Comparison of ENCODE assay signal across 8 mouse cellular contexts in the genomic region with DNA sequence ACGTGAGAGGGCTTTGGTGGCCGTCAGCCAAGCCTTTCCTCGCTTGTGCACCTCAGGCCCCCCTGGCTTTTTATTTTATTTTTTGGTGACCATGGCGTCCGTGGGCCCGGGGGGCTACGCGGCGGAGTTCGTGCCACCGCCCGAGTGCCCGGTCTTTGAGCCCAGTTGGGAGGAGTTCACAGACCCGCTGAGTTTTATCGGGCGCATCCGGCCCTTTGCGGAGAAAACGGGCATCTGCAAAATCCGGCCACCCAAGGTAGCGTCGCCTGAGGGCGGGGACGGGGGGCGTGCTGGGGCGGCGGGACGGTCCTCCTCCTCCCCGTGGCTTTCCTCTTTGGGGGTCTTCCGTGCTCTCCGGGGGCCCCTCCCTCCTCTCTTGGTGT. TPM values are rescaled to one million over a fixed set of nuclear protein-coding genes. Genes with fewer than 3 reads are reported as not detected.
DNase-seq lines count a peak whose midpoint lies in the region; ATAC-seq and TF ChIP-seq lines count a peak whose summit lies in the region.

No protein-coding gene starts in this region.

- peaks cover 35% of the 10 kb centered on the region for H3K4me1 ChIP-seq in E14TG2a.4 (replicated peaks; ENCODE audit: low read depth, low read length)
- H3K4me1 ChIP-seq in forebrain, embryonic 15.5 days, result peaks cover 19% of the 10 kb centered on the region
- H3K4me1 ChIP-seq in liver, embryonic 16.5 days (ENCODE audit: control insufficient read depth, low read depth, low read length), result peaks cover 15% of the 10 kb centered on the region
- H3K4me1 ChIP-seq in stomach, embryonic 16.5 days (ENCODE audit: control insufficient read depth, insufficient read depth, low read length), result peaks cover 9% of the 10 kb centered on the region; the same call in 1 of the 2 replicates

- no peak for DNase-seq in gastrocnemius, adult 2 months
- DNase-seq in gastrocnemius, postnatal 10 days, result no peak
- no peak for DNase-seq in cerebellum, postnatal 36 days
- no peak for DNase-seq in retina, embryonic 14.5 days (ENCODE audit: low spot score)

- peak overlapping the region; percentile 86 for H3K4me3 ChIP-seq in gastrocnemius, adult 2 months
- H3K4me3 ChIP-seq in E14TG2a.4 (replicated peaks; ENCODE audit: low read length), result peak overlapping the region; percentile 100
- peak overlapping the region; percentile 100 for H3K4me3 ChIP-seq in forebrain, embryonic 15.5 days
- peak overlapping the region; percentile 99 for H3K4me3 ChIP-seq in liver, embryonic 16.5 days (ENCODE audit: low read depth, low read length)
- H3K4me3 ChIP-seq in stomach, embryonic 16.5 days (replicated peaks; ENCODE audit: low read length), result peak overlapping the region; percentile 59

- H3K4me2 ChIP-seq in forebrain, embryonic 15.5 days (replicated peaks), result peak overlapping the region; percentile 95
- peak overlapping the region; percentile 80 for H3K4me2 ChIP-seq in liver, embryonic 16.5 days (ENCODE audit: low read depth, low read length)
- peak overlapping the region; percentile 95 for H3K4me2 ChIP-seq in stomach, embryonic 16.5 days (ENCODE audit: low read depth, low read length)

- ATAC-seq in forebrain, embryonic 15.5 days (replicated peaks), result peak; percentile 3; the same call in 1 of the 2 replicates
- peak; percentile 38 for ATAC-seq in liver, embryonic 16.5 days (ENCODE audit: low read depth)
- 0 out of 2 replicates have a peak, but pooled peaks have one; percentile 6 for ATAC-seq in stomach, embryonic 16.5 days (ENCODE audit: insufficient read depth, low FRiP score)

- WGBS in forebrain, embryonic 15.5 days, result under 1% methylated on average over 30 of the region's 31 CpGs
- under 1% methylated on average over 31 of the region's 31 CpGs for WGBS in liver, embryonic 16.5 days (ENCODE audit: insufficient replicate concordance)
- under 1% methylated on average over 31 of the region's 31 CpGs for WGBS in stomach, embryonic 16.5 days

- peaks cover 36% of the 10 kb centered on the region for H3K36me3 ChIP-seq in E14TG2a.4 (ENCODE audit: insufficient read depth, low read length)
- H3K36me3 ChIP-seq in forebrain, embryonic 15.5 days, result peaks cover 22% of the 10 kb centered on the region
- H3K36me3 ChIP-seq in liver, embryonic 16.5 days (ENCODE audit: control insufficient read depth, insufficient read depth), result peaks cover 12% of the 10 kb centered on the region
- H3K36me3 ChIP-seq in stomach, embryonic 16.5 days (ENCODE audit: control insufficient read depth, insufficient read depth, low read length), result peaks cover 16% of the 10 kb centered on the region; the same call in 1 of the 2 replicates

- H3K27me3 ChIP-seq in E14TG2a.4 (ENCODE audit: insufficient read depth, low read length), result no peaks in the 10 kb centered on the region
- no peaks in the 10 kb centered on the region for H3K27me3 ChIP-seq in forebrain, embryonic 15.5 days
- H3K27me3 ChIP-seq in liver, embryonic 16.5 days (ENCODE audit: control insufficient read depth, insufficient read depth, low read depth, low read length), result no peaks in the 10 kb centered on the region
- H3K27me3 ChIP-seq in stomach, embryonic 16.5 days (ENCODE audit: control insufficient read depth, insufficient read depth, low read length), result no peaks in the 10 kb centered on the region

- peak overlapping the region; percentile 94 for H3K9ac ChIP-seq in forebrain, embryonic 15.5 days (replicated peaks)
- peak overlapping the region; percentile 97 for H3K9ac ChIP-seq in liver, embryonic 16.5 days (ENCODE audit: low read depth, low read length)
- H3K9ac ChIP-seq in stomach, embryonic 16.5 days (ENCODE audit: low read length), result peak overlapping the region; percentile 91

- intact Hi-C loops in gastrocnemius, adult 2 months (cut with DNase I), result no loop called here

- no peaks in the 10 kb centered on the region for H3K9me3 ChIP-seq in E14TG2a.4 (ENCODE audit: low read length)
- no peaks in the 10 kb centered on the region for H3K9me3 ChIP-seq in forebrain, embryonic 15.5 days
- no peaks in the 10 kb centered on the region for H3K9me3 ChIP-seq in liver, embryonic 16.5 days (replicated peaks; ENCODE audit: control insufficient read depth, low read length)
- H3K9me3 ChIP-seq in stomach, embryonic 16.5 days (replicated peaks; ENCODE audit: control insufficient read depth, low read length), result no peaks in the 10 kb centered on the region

- peak overlapping the region; percentile 95 for H3K27ac ChIP-seq in gastrocnemius, adult 2 months
- H3K27ac ChIP-seq in forebrain, embryonic 15.5 days (replicated peaks), result peak overlapping the region; percentile 97
- H3K27ac ChIP-seq in liver, embryonic 16.5 days (ENCODE audit: low read length), result peak overlapping the region; percentile 95
- peak overlapping the region; percentile 99 for H3K27ac ChIP-seq in stomach, embryonic 16.5 days (ENCODE audit: low read length)

- no peak for TF ChIP-seq CTCF in gastrocnemius, adult 2 months (IDR thresholded peaks at IDR 0.05)
- no peak for TF ChIP-seq CTCF in E14TG2a.4 (conservative IDR thresholded peaks at IDR 0.05; ENCODE audit: low read length)

RNA-seq across cellular contexts. Expression of a gene that starts 0.3 kb away (rescaled TPM):
- 1 to 10 TPM; 2.8 to 3.9 TPM for total RNA-seq in gastrocnemius, adult 2 months (2021)
- 1 to 10 TPM; 6.8 to 9.2 TPM for total RNA-seq in gastrocnemius, postnatal 10 days (2021)
- 13.0 and 15.1 TPM in 2 replicates for polyA plus RNA-seq in forebrain, embryonic 15.5 days (2015; fragmentation: Nextera tagmentation; extraction: Ambion mirVana)
- 16.7 and 17.3 TPM in 2 replicates for polyA plus RNA-seq in liver, embryonic 16.5 days (2015; fragmentation: Nextera tagmentation; extraction: Ambion mirVana)
- 19.3 and 20.8 TPM in 2 replicates for polyA plus RNA-seq in stomach, embryonic 16.5 days (2015; fragmentation: Nextera tagmentation; extraction: Ambion mirVana)

RNA-seq across cellular contexts. Expression of a gene that starts 0.6 kb away (rescaled TPM):
- total RNA-seq in gastrocnemius, adult 2 months (2021), result 10 to 100 TPM; 22.9 to 23.8 TPM
- 10 to 100 TPM; 24.9 to 31.0 TPM for total RNA-seq in gastrocnemius, postnatal 10 days (2021)
- 50.9 and 53.8 TPM in 2 replicates for polyA plus RNA-seq in forebrain, embryonic 15.5 days (2015; fragmentation: Nextera tagmentation; extraction: Ambion mirVana)
- polyA plus RNA-seq in liver, embryonic 16.5 days (2015; fragmentation: Nextera tagmentation; extraction: Ambion mirVana), result 15.1 and 17.2 TPM in 2 replicates
- polyA plus RNA-seq in stomach, embryonic 16.5 days (2015; fragmentation: Nextera tagmentation; extraction: Ambion mirVana), result 37.5 and 39.4 TPM in 2 replicates
